Mouse (Mus musculus) myocyte (in vitro differentiated cells): ENCODE data around the gene Map3k14.

Experiments
- E2F4 ChIP-seq: IDR thresholded peaks from one replicate; pipeline ENCODE4 v1.6.1; 2011; ENCODE audit warnings: mild to moderate bottlenecking, control low read depth, moderate library complexity; ENCODE audit not compliant: insufficient read depth
- MYOD1 ChIP-seq, 3 experiments: IDR thresholded peaks; one replicate each; pipeline ENCODE4 v1.6.1; 2011; ENCODE audit warnings: control low read depth in 2 of 3, low read depth in 2 of 3, mild to moderate bottlenecking in 2 of 3, moderate library complexity in 1 of 3; ENCODE audit not compliant: insufficient read length in 2 of 3, control insufficient read depth in 1 of 3
- POLR2A ChIP-seq: IDR thresholded peaks from one replicate; pipeline ENCODE4 v1.6.1; 2011; ENCODE audit warnings: low read depth, mild to moderate bottlenecking, control low read depth, moderate library complexity; ENCODE audit not compliant: insufficient read length
- TCF3 ChIP-seq: IDR thresholded peaks from one replicate; pipeline ENCODE4 v1.6.1; 2011; ENCODE audit warnings: low read depth, control low read depth; ENCODE audit not compliant: insufficient read length
- USF1 ChIP-seq: IDR thresholded peaks from one replicate; pipeline ENCODE4 v1.6.1; 2011; ENCODE audit warnings: low read depth, mild to moderate bottlenecking, control low read depth, moderate library complexity

- TF ChIP-seq POLR2A (no peak), USF1 (no peak), E2F4 (no peak), MYOD1 (IDR thresholded peaks at IDR 0.05; ENCODE audit: control insufficient read depth in 1 of 3, insufficient read length in 2 of 3, low read depth in 2 of 3) (no peak), TCF3 (no peak)
Observed at GRCm38 (mm10) chr11:103250324-103250723, 16.9 kb downstream of the Map3k14 start.
